Mouse (Mus musculus): ENCODE measurements around the gene 1700018F24Rik.
"Not testable (repeated sequence)": the region's sequence is repeated elsewhere in the genome, so short reads cannot be mapped to it uniquely, and the experiment has no call there.

The 1700018F24Rik gene

GRCm38 (mm10) chr5:145042690-145043089 is at the start of gene 1700018F24Rik:
TSS of gene 1700018F24Rik (plus strand) at chr5:145042990.
- DNase-seq (ENCODE audit: low read depth), result not testable (repeated sequence)

GRCm38 (mm10) chr5:144998491-144998890 is 44.3 kb upstream of the 1700018F24Rik start:
- DNase-seq (ENCODE audit: low read depth), result peak; percentile 58

- DNase-seq (ENCODE audit: low read depth), result no peak
Measured at GRCm38 (mm10) chr5:145003362-145003761, 39.4 kb upstream of the 1700018F24Rik start.

- DNase-seq (ENCODE audit: low read depth), result no peak
Measured at GRCm38 (mm10) chr5:145004495-145004894, 38.3 kb upstream of the 1700018F24Rik start.

- DNase-seq (ENCODE audit: low read depth), result no peak
Measured at GRCm38 (mm10) chr5:145005596-145005995, 37.2 kb upstream of the 1700018F24Rik start.

GRCm38 (mm10) chr5:145008878-145009659 is 33.7 kb upstream of the 1700018F24Rik start:
- DNase-seq (ENCODE audit: low read depth), result no peak

- DNase-seq (ENCODE audit: low read depth), result no peak
Measured at GRCm38 (mm10) chr5:145014278-145014677, 28.5 kb upstream of the 1700018F24Rik start.

- not testable (repeated sequence) for DNase-seq (ENCODE audit: low read depth)
Measured at GRCm38 (mm10) chr5:145016761-145017160, 26.0 kb upstream of the 1700018F24Rik start.

GRCm38 (mm10) chr5:145020254-145020653 is 22.5 kb upstream of the 1700018F24Rik start:
- not testable (repeated sequence) for DNase-seq (ENCODE audit: low read depth)

GRCm38 (mm10) chr5:145020712-145021111 is 22.1 kb upstream of the 1700018F24Rik start:
- DNase-seq (ENCODE audit: low read depth), result not testable (repeated sequence)

- DNase-seq (ENCODE audit: low read depth), result not testable (repeated sequence)
Measured at GRCm38 (mm10) chr5:145030476-145030875, 12.3 kb upstream of the 1700018F24Rik start.

GRCm38 (mm10) chr5:145032391-145032790 is 10.4 kb upstream of the 1700018F24Rik start, which contains the start of gene Gm4871:
TSS of gene Gm4871 (minus strand) at chr5:145032754.
- DNase-seq (ENCODE audit: low read depth), result not testable (repeated sequence)

GRCm38 (mm10) chr5:145041628-145042027 is 1.2 kb upstream of the 1700018F24Rik start:
- DNase-seq (ENCODE audit: low read depth), result peak; percentile 18

- not testable (repeated sequence) for DNase-seq (ENCODE audit: low read depth)
Measured at GRCm38 (mm10) chr5:145054187-145054586, 11.4 kb downstream of the 1700018F24Rik start.

- no peak for DNase-seq (ENCODE audit: low read depth)
Measured at GRCm38 (mm10) chr5:145057907-145058306, 15.1 kb downstream of the 1700018F24Rik start.

GRCm38 (mm10) chr5:145058722-145059121 is 15.9 kb downstream of the 1700018F24Rik start:
- no peak for DNase-seq (ENCODE audit: low read depth)

- DNase-seq (ENCODE audit: low read depth), result no peak
Measured at GRCm38 (mm10) chr5:145059524-145059923, 16.7 kb downstream of the 1700018F24Rik start.

- DNase-seq (ENCODE audit: low read depth), result no peak
Measured at GRCm38 (mm10) chr5:145064765-145065340, 22.1 kb downstream of the 1700018F24Rik start.

- DNase-seq (ENCODE audit: low read depth), result no peak
Measured at GRCm38 (mm10) chr5:145068863-145069262, 26.1 kb downstream of the 1700018F24Rik start.

- peak; percentile 66 for DNase-seq (ENCODE audit: low read depth)
Measured at GRCm38 (mm10) chr5:145069707-145070106, 26.9 kb downstream of the 1700018F24Rik start.

- DNase-seq (ENCODE audit: low read depth), result peak; percentile 41
Measured at GRCm38 (mm10) chr5:145071342-145071741, 28.6 kb downstream of the 1700018F24Rik start.

GRCm38 (mm10) chr5:145075081-145075480 is 32.3 kb downstream of the 1700018F24Rik start:
- no peak for DNase-seq (ENCODE audit: low read depth)

All from c-Kit-positive CD71-negative TER-119-negative erythroid progenitor cells, embryonic 14.5 days (primary cell).